In the genomic region with DNA sequence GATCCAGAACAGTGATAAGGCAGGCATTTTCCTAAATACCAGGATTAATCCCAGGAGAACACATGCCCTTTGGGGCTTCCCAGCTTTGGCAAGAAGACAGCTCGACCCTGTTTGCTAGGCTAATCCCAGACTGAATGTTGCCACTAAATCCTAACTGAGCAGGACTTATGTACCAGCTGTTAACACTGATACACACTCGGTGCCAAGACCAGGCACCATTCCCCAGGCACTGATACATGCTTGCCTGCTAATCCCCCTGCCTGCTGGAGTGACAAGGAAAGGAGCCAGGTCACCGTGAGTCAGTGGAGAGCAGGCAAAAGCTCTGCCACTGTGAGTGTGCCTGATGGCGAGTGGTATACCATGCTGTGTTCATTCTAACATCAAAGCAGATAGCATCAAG, we compare ENCODE assay signal across 12 mouse cellular contexts.
DNase-seq lines count a peak whose midpoint lies in the region; ATAC-seq and TF ChIP-seq lines count a peak whose summit lies in the region.
"Had no signal": no experiment of that assay in that cellular context is flagged by ENCODE, and none has a peak within 500 bp of the region (broad histone marks: within the 10 kb centered on the region; RNA-seq: fewer than 3 reads in every experiment).

No protein-coding gene starts in this region.

- no peaks in the 10 kb centered on the region for H3K36me3 ChIP-seq in forebrain, embryonic 14.5 days (ENCODE audit: control insufficient read depth, insufficient read depth, low read length)
- H3K36me3 ChIP-seq in forebrain, embryonic 12.5 days (replicated peaks), result no peaks in the 10 kb centered on the region
- H3K36me3 ChIP-seq in limb, embryonic 15.5 days, result no peaks in the 10 kb centered on the region

- H3K4me1 ChIP-seq in forebrain, embryonic 14.5 days (ENCODE audit: control insufficient read depth, insufficient read depth, low read length), result peaks cover 14% of the 10 kb centered on the region
- peaks cover 11% of the 10 kb centered on the region for H3K4me1 ChIP-seq in forebrain, embryonic 12.5 days
- peaks cover 11% of the 10 kb centered on the region for H3K4me1 ChIP-seq in limb, embryonic 15.5 days

- peak; percentile 55; the same call in 1 of the 2 replicates for ATAC-seq in forebrain, embryonic 14.5 days
- ATAC-seq in forebrain, embryonic 12.5 days (ENCODE audit: low FRiP score), result no peak
- ATAC-seq in limb, embryonic 15.5 days (ENCODE audit: insufficient number of reproducible peaks, low FRiP score, low TSS enrichment, low read depth), result no peak

- no peak for TF ChIP-seq CTCF in brain, embryonic 14.5 days (IDR thresholded peaks at IDR 0.05; ENCODE audit: borderline replicate concordance, extremely low read depth, insufficient read depth, insufficient read length)

- H3K4me3 ChIP-seq in forebrain, embryonic 14.5 days (ENCODE audit: low read depth, low read length), result no peak overlapping the region
- H3K4me3 ChIP-seq in forebrain, embryonic 12.5 days (replicated peaks), result no peak overlapping the region
- H3K4me3 ChIP-seq in limb, embryonic 15.5 days, result no peak overlapping the region

- H3K27ac ChIP-seq in forebrain, embryonic 14.5 days (ENCODE audit: low read depth, low read length), result no peak overlapping the region
- no peak overlapping the region for H3K27ac ChIP-seq in forebrain, embryonic 12.5 days
- H3K27ac ChIP-seq in limb, embryonic 15.5 days, result peak overlapping the region; percentile 3; the same call in 1 of the 2 replicates
- H3K27ac ChIP-seq: kidney, postnatal 0 days had no signal

- 22% methylated on average over 4 of the region's 4 CpGs for WGBS in forebrain, embryonic 14.5 days
- WGBS in forebrain, embryonic 12.5 days, result 31% methylated on average over 4 of the region's 4 CpGs
- 36% methylated on average over 4 of the region's 4 CpGs for WGBS in limb, embryonic 15.5 days

- H3K4me2 ChIP-seq in forebrain, embryonic 14.5 days (ENCODE audit: low read length), result no peak overlapping the region
- no peak overlapping the region for H3K4me2 ChIP-seq in forebrain, embryonic 12.5 days
- H3K4me2 ChIP-seq in limb, embryonic 15.5 days, result no peak overlapping the region

- DNase-seq in forebrain, embryonic 14.5 days (ENCODE audit: low spot score), result peak; percentile 68
- peak; percentile 61 for DNase-seq in 3T3-L1 (ENCODE audit: low read depth, low spot score)
- DNase-seq in brain, embryonic 14.5 days (ENCODE audit: low read depth), result peak; percentile 89
- no peak for DNase-seq in layer of hippocampus, adult 9-11 months
- no peak for DNase-seq in urinary bladder, postnatal 14 days (ENCODE audit: low spot score)
- DNase-seq in right cerebral cortex, postnatal 36 days (ENCODE audit: low spot score in 2 of 2), result no peak
- DNase-seq: heart, postnatal 14 days; lung, postnatal 10 days; thymus, postnatal 25 days had no signal

- H3K9me3 ChIP-seq in forebrain, embryonic 14.5 days (replicated peaks; ENCODE audit: control insufficient read depth, low read length), result no peaks in the 10 kb centered on the region
- no peaks in the 10 kb centered on the region for H3K9me3 ChIP-seq in forebrain, embryonic 12.5 days
- no peaks in the 10 kb centered on the region for H3K9me3 ChIP-seq in limb, embryonic 15.5 days

- TF ChIP-seq POLR2A in brain, embryonic 14.5 days (IDR thresholded peaks at IDR 0.05; ENCODE audit: borderline replicate concordance, extremely low read depth, insufficient read depth, insufficient read length, poor library complexity, severe bottlenecking), result no peak

- H3K9ac ChIP-seq in forebrain, embryonic 14.5 days (ENCODE audit: low read length), result no peak overlapping the region
- H3K9ac ChIP-seq in forebrain, embryonic 12.5 days, result no peak overlapping the region
- no peak overlapping the region for H3K9ac ChIP-seq in limb, embryonic 15.5 days

- no peaks in the 10 kb centered on the region for H3K27me3 ChIP-seq in forebrain, embryonic 14.5 days (replicated peaks; ENCODE audit: control insufficient read depth, insufficient read depth, low read length)
- H3K27me3 ChIP-seq in forebrain, embryonic 12.5 days, result no peaks in the 10 kb centered on the region
- H3K27me3 ChIP-seq in limb, embryonic 15.5 days, result no peaks in the 10 kb centered on the region

Comparison
In these comparisons a context has a peak if more than half of its experiments do, and no peak if none do; other contexts are left out.
1. DNase-seq: peak in forebrain, embryonic 14.5 days (single experiment), 3T3-L1 (single experiment) and brain, embryonic 14.5 days (single experiment); none in layer of hippocampus, adult 9-11 months (single experiment), urinary bladder, postnatal 14 days (single experiment) and right cerebral cortex, postnatal 36 days (0 of 2).